Mouse (Mus musculus) left cerebral cortex, adult 8-10 months (tissue): ENCODE results near the gene Zbtb42. TPM values are rescaled to one million over a fixed set of nuclear protein-coding genes. Genes with fewer than 3 reads are reported as not detected.
A peak's percentile ranks its signal among the peaks of the same experiment; 100 is the strongest.

Source experiments
- DNase-seq, 2 experiments: peaks; one replicate each; pipeline ENCODE4 v3.0.0; 2022; ENCODE audit warnings: low spot score in 2 of 2
- microRNA-seq, 2 experiments: library from miRNA; unstranded; fragments of <30 nt; microRNA quantifications; one replicate each; pipeline ENCODE4 v1.2.0; 2022
- total RNA-seq, 4 experiments: library from RNA; stranded (reverse); gene quantifications; 2 replicates each; pipeline ENCODE4 v1.2.4; 2022

The Zbtb42 gene
- total RNA-seq, 4 experiments from 2014 or later, result 0.81 to 1.7 (median 1.1) TPM

- DNase-seq, result no peak
These were observed 44.8 kb downstream of the Zbtb42 start for GRCm38 (mm10) chr12:112723445-112723844.

- DNase-seq, result peak in 1 of 2 experiments; percentile 63
These were observed 45.6 kb downstream of the Zbtb42 start for GRCm38 (mm10) chr12:112724077-112724805.

GRCm38 (mm10) chr12:112727801-112728200 is 49.2 kb downstream of the Zbtb42 start:
- peak in 1 of 2 experiments; percentile 18 for DNase-seq

GRCm38 (mm10) chr12:112730808-112731207 is 52.2 kb downstream of the Zbtb42 start:
- DNase-seq, result no peak

Small RNA genes lying within 50 kb of the gene (microRNA-seq; reads per million reads assigned to microRNA genes)
- 0.21 to 2.2 reads per million in 2 experiments for gene Mir6939

Other genes starting within 250 kb of the Zbtb42 start
- gene A530016L24Rik, start 189.4 kb upstream of the Zbtb42 start, total RNA-seq, result under 1 TPM; 0.20 to 0.37 (median 0.34) TPM
- 100 to 1,000 TPM; 115 to 127 (median 124) TPM for gene Tmem179, start 162.1 kb upstream of the Zbtb42 start, total RNA-seq
- gene Inf2, start 90.0 kb upstream of the Zbtb42 start, total RNA-seq, result 100 to 1,000 TPM; 171 to 194 (median 182) TPM
- gene Adssl1, start 58.8 kb upstream of the Zbtb42 start, total RNA-seq, result 10 to 100 TPM; 21.8 to 41.0 (median 28.6) TPM
- gene Siva1, start 34.1 kb upstream of the Zbtb42 start, total RNA-seq, result 10 to 100 TPM; 16.8 to 26.8 (median 23.8) TPM
- 100 to 1,000 TPM; 158 to 174 (median 171) TPM for gene Akt1, start 3.9 kb upstream of the Zbtb42 start, total RNA-seq
- gene Cep170b, start 41.6 kb downstream of the Zbtb42 start, total RNA-seq, result 100 to 1,000 TPM; 252 to 327 (median 295) TPM
- 10 to 100 TPM in 3 of 4 experiments, 1 to 10 TPM in 1; 10.0 to 22.8 (median 16.5) TPM for gene Pld4, start 81.8 kb downstream of the Zbtb42 start, total RNA-seq
- gene Ahnak2, start 123.8 kb downstream of the Zbtb42 start, total RNA-seq, result 1 to 10 TPM; 7.5 to 9.3 (median 8.1) TPM
- gene Clba1, start 130.1 kb downstream of the Zbtb42 start, total RNA-seq, result 10 to 100 TPM; 15.1 to 16.5 (median 16.1) TPM
- gene Cdca4, start 150.6 kb downstream of the Zbtb42 start, total RNA-seq, result 10 to 100 TPM in 3 of 4 experiments, 1 to 10 TPM in 1; 9.5 to 12.3 (median 10.2) TPM
- gene Gpr132, start 189.4 kb downstream of the Zbtb42 start, total RNA-seq, result under 1 TPM in 3 of 4 experiments, not detected in 1; 0.14 to 0.23 (median 0.15) TPM